Mouse (Mus musculus) lung, embryonic 15.5 days (tissue): ENCODE measurements around the gene Gm21149. TPM values are rescaled to one million over a fixed set of nuclear protein-coding genes. Genes with fewer than 3 reads are reported as not detected.
"Not testable (repeated sequence)": the region's sequence is repeated elsewhere in the genome, so short reads cannot be mapped to it uniquely, and the experiment has no call there.

ENCODE experiments used
- ATAC-seq: fragments of 200-750 bp; cut with Nextera tagmentation; 2 replicates; pipeline ENCODE4 v1.8.0; 2017; ENCODE audit warnings: moderate number of reproducible peaks, borderline replicate concordance; ENCODE audit not compliant: low FRiP score, low TSS enrichment; ENCODE audit errors: extremely low read depth
- H3K27ac ChIP-seq: fragments of 300-500 bp; sonication (generic); 2 replicates; pipeline ENCODE4 v1.5.1; 2015; ENCODE audit warnings: moderate library complexity, mild to moderate bottlenecking, inconsistent platforms
- H3K27me3 ChIP-seq: fragments of 300-500 bp; sonication (generic); 2 replicates; pipeline ENCODE4 v1.6.1; 2015; ENCODE audit warnings: inconsistent platforms
- H3K36me3 ChIP-seq: fragments of 300-500 bp; sonication (generic); 2 replicates; pipeline ENCODE4 v1.6.1; 2015; ENCODE audit warnings: inconsistent platforms
- H3K4me1 ChIP-seq: fragments of 300-500 bp; sonication (generic); 2 replicates; pipeline ENCODE4 v1.6.1; 2015; ENCODE audit warnings: inconsistent platforms
- H3K4me2 ChIP-seq: fragments of 300-500 bp; sonication (generic); 2 replicates; pipeline ENCODE4 v1.6.1; 2015; ENCODE audit warnings: inconsistent platforms, mild to moderate bottlenecking, moderate library complexity
- H3K4me3 ChIP-seq: fragments of 300-500 bp; sonication (generic); 2 replicates; pipeline ENCODE4 v1.5.1; 2015; ENCODE audit warnings: mild to moderate bottlenecking, inconsistent platforms
- H3K9ac ChIP-seq: fragments of 300-500 bp; sonication (generic); 2 replicates; pipeline ENCODE4 v1.6.1; 2015; ENCODE audit warnings: inconsistent platforms
- H3K9me3 ChIP-seq: fragments of 300-500 bp; sonication (generic); 2 replicates; pipeline ENCODE4 v1.6.1; 2016; ENCODE audit warnings: inconsistent platforms
- WGBS: fragments of 180-500 bp; shearing (Covaris S2); methylation state at CpG from one replicate; pipeline ENCODE4 v1.1.7; 2015; 5-methylcytosine and 5-hydroxymethylcytosine counted together
- polyA plus RNA-seq: library from polyadenylated mRNA; unstranded; fragments of >200 nt; fragmentation: Nextera tagmentation; extraction: Ambion mirVana; gene quantifications from 2 replicates; pipeline ENCODE4 v1.2.1, GENCODE M21; 2015

Gene Gm21149
- polyA plus RNA-seq, 1 experiment from 2014 or later: 0.32 TPM

GRCm38 (mm10) chr5:15457865-15458571 lies 18.3 kb downstream of the Gm21149 start:
- 77% methylated on average over 3 of the region's 5 CpGs for WGBS
- not testable (repeated sequence) for ATAC-seq, H3K27me3 ChIP-seq, H3K9ac ChIP-seq, H3K27ac ChIP-seq, H3K4me1 ChIP-seq, H3K36me3 ChIP-seq, H3K9me3 ChIP-seq, H3K4me2 ChIP-seq, H3K4me3 ChIP-seq

Other genes starting within 250 kb of the Gm21149 start
- not detected in 2 replicates for gene Gm21190, start 52.7 kb upstream of the Gm21149 start, polyA plus RNA-seq
- not detected in 2 replicates for gene Gm21083, start 100.8 kb upstream of the Gm21149 start, polyA plus RNA-seq
- not detected in 2 replicates for gene Speer4d, start 142.5 kb upstream of the Gm21149 start, polyA plus RNA-seq
- gene 4930572O03Rik, start 180.5 kb upstream of the Gm21149 start, polyA plus RNA-seq: not detected in 2 replicates
- gene Speer4c, start 237.7 kb upstream of the Gm21149 start, polyA plus RNA-seq: not detected in 2 replicates